Mouse (Mus musculus): ENCODE data around the gene Pcbd2. TPM values are rescaled to one million over a fixed set of nuclear protein-coding genes. Genes with fewer than 3 reads are reported as not detected.

Gene Pcbd2
- polyA plus RNA-seq, 1 experiment, result 57.4 TPM

GRCm38 (mm10) chr13:55756789-55757188, 29.6 kb downstream of the Pcbd2 start:
- Histone ChIP-seq H3K36me3 (ENCODE audit: control insufficient read depth, insufficient read depth) (no peaks in the 10 kb centered on the region), H3K4me2 (ENCODE audit: low read depth) (no peak overlapping the region), H3K27me3 (ENCODE audit: control insufficient read depth, insufficient read depth, insufficient read length) (no peaks in the 10 kb centered on the region), H3ac (ENCODE audit: control insufficient read depth, insufficient read length) (no peak overlapping the region), H3K4me3 (no peak overlapping the region), H3K79me2 (ENCODE audit: control insufficient read depth, insufficient read depth) (no peaks in the 10 kb centered on the region)
- TF ChIP-seq MAX (IDR thresholded peaks at IDR 0.05; ENCODE audit: low read depth) (no peak), MYOD1 (IDR thresholded peaks at IDR 0.05; ENCODE audit: control insufficient read depth in 1 of 3, insufficient read length in 2 of 3, low read depth in 2 of 3) (no peak), CEBPB (IDR thresholded peaks at IDR 0.05; ENCODE audit: insufficient read depth, poor library complexity, severe bottlenecking) (no peak), USF1 (IDR thresholded peaks at IDR 0.05; ENCODE audit: low read depth) (no peak), SRF (IDR thresholded peaks at IDR 0.05; ENCODE audit: control insufficient read depth, insufficient read length, low read depth) (no peak), TCF12 (IDR thresholded peaks at IDR 0.05; ENCODE audit: insufficient read depth, poor library complexity, severe bottlenecking) (no peak), POLR2A (IDR thresholded peaks at IDR 0.05; ENCODE audit: insufficient read length, low read depth) (no peak), REST (IDR thresholded peaks at IDR 0.05; ENCODE audit: insufficient read depth, insufficient read length) (no peak), E2F4 (IDR thresholded peaks at IDR 0.05; ENCODE audit: insufficient read depth) (no peak), TCF3 (IDR thresholded peaks at IDR 0.05; ENCODE audit: insufficient read length, low read depth) (no peak), MYOG (IDR thresholded peaks at IDR 0.05; ENCODE audit: control insufficient read depth in 1 of 3, insufficient read depth in 1 of 3, insufficient read length in 2 of 3, low read depth in 2 of 3) (no peak), POLR2AphosphoS2 (IDR thresholded peaks at IDR 0.05; ENCODE audit: insufficient read length, low read depth) (no peak)

- no peaks in the 10 kb centered on the region for H3K79me2 ChIP-seq (ENCODE audit: control insufficient read depth, insufficient read depth)
- H3ac ChIP-seq (ENCODE audit: control insufficient read depth, insufficient read length), result no peak overlapping the region
- no peak overlapping the region for H3K4me2 ChIP-seq (ENCODE audit: low read depth)
- no peak overlapping the region for H3K4me3 ChIP-seq
- TF ChIP-seq TCF3 (IDR thresholded peaks at IDR 0.05; ENCODE audit: insufficient read length, low read depth) (no peak), E2F4 (IDR thresholded peaks at IDR 0.05; ENCODE audit: insufficient read depth) (no peak), MAX (IDR thresholded peaks at IDR 0.05; ENCODE audit: low read depth) (no peak)
- H3K27me3 ChIP-seq (ENCODE audit: control insufficient read depth, insufficient read depth, insufficient read length), result no peaks in the 10 kb centered on the region
- no peaks in the 10 kb centered on the region for H3K36me3 ChIP-seq (ENCODE audit: control insufficient read depth, insufficient read depth)
Measured at GRCm38 (mm10) chr13:55757645-55758044, 30.5 kb downstream of the Pcbd2 start.

GRCm38 (mm10) chr13:55760576-55760975, 33.4 kb downstream of the Pcbd2 start:
- Histone ChIP-seq H3K4me3 (no peak overlapping the region), H3K4me2 (ENCODE audit: low read depth) (no peak overlapping the region), H3K36me3 (ENCODE audit: control insufficient read depth, insufficient read depth) (no peaks in the 10 kb centered on the region), H3K79me2 (ENCODE audit: control insufficient read depth, insufficient read depth) (no peaks in the 10 kb centered on the region), H3ac (ENCODE audit: control insufficient read depth, insufficient read length) (no peak overlapping the region), H3K27me3 (ENCODE audit: control insufficient read depth, insufficient read depth, insufficient read length) (no peaks in the 10 kb centered on the region)
- TF ChIP-seq MYOG (IDR thresholded peaks at IDR 0.05; ENCODE audit: control insufficient read depth in 1 of 3, insufficient read depth in 1 of 3, insufficient read length in 2 of 3, low read depth in 2 of 3), result no peak
- no peak for TF ChIP-seq MYOD1 (IDR thresholded peaks at IDR 0.05; ENCODE audit: control insufficient read depth in 1 of 3, insufficient read length in 2 of 3, low read depth in 2 of 3)
- no peak for TF ChIP-seq REST (IDR thresholded peaks at IDR 0.05; ENCODE audit: insufficient read depth, insufficient read length)
- no peak for TF ChIP-seq POLR2A (IDR thresholded peaks at IDR 0.05; ENCODE audit: insufficient read length, low read depth)
- no peak for TF ChIP-seq MAX (IDR thresholded peaks at IDR 0.05; ENCODE audit: low read depth)
- no peak for TF ChIP-seq TCF3 (IDR thresholded peaks at IDR 0.05; ENCODE audit: insufficient read length, low read depth)
- TF ChIP-seq CEBPB (IDR thresholded peaks at IDR 0.05; ENCODE audit: insufficient read depth, poor library complexity, severe bottlenecking), result no peak
- no peak for TF ChIP-seq E2F4 (IDR thresholded peaks at IDR 0.05; ENCODE audit: insufficient read depth)
- no peak for TF ChIP-seq USF1 (IDR thresholded peaks at IDR 0.05; ENCODE audit: low read depth)

- H3K4me3 ChIP-seq, result no peak overlapping the region
- no peaks in the 10 kb centered on the region for H3K27me3 ChIP-seq (ENCODE audit: control insufficient read depth, insufficient read depth, insufficient read length)
- H3K79me2 ChIP-seq (ENCODE audit: control insufficient read depth, insufficient read depth), result no peaks in the 10 kb centered on the region
- H3K36me3 ChIP-seq (ENCODE audit: control insufficient read depth, insufficient read depth), result no peaks in the 10 kb centered on the region
- H3ac ChIP-seq (ENCODE audit: control insufficient read depth, insufficient read length), result no peak overlapping the region
- no peak overlapping the region for H3K4me2 ChIP-seq (ENCODE audit: low read depth)
- TF ChIP-seq SRF (IDR thresholded peaks at IDR 0.05; ENCODE audit: control insufficient read depth, insufficient read length, low read depth) (no peak), E2F4 (IDR thresholded peaks at IDR 0.05; ENCODE audit: insufficient read depth) (no peak), REST (IDR thresholded peaks at IDR 0.05; ENCODE audit: insufficient read depth, insufficient read length) (no peak), MYOG (IDR thresholded peaks at IDR 0.05; ENCODE audit: control insufficient read depth in 1 of 3, insufficient read depth in 1 of 3, insufficient read length in 2 of 3, low read depth in 2 of 3) (no peak), MAX (IDR thresholded peaks at IDR 0.05; ENCODE audit: low read depth) (no peak), MYOD1 (IDR thresholded peaks at IDR 0.05; ENCODE audit: control insufficient read depth in 1 of 3, insufficient read length in 2 of 3, low read depth in 2 of 3) (no peak), USF1 (IDR thresholded peaks at IDR 0.05; ENCODE audit: low read depth) (no peak), POLR2A (IDR thresholded peaks at IDR 0.05; ENCODE audit: insufficient read length, low read depth) (no peak), TCF3 (IDR thresholded peaks at IDR 0.05; ENCODE audit: insufficient read length, low read depth) (no peak), POLR2AphosphoS2 (IDR thresholded peaks at IDR 0.05; ENCODE audit: insufficient read length, low read depth) (no peak), CEBPB (IDR thresholded peaks at IDR 0.05; ENCODE audit: insufficient read depth, poor library complexity, severe bottlenecking) (no peak), TCF12 (IDR thresholded peaks at IDR 0.05; ENCODE audit: insufficient read depth, poor library complexity, severe bottlenecking) (no peak)
Measured at GRCm38 (mm10) chr13:55761486-55761885, 34.3 kb downstream of the Pcbd2 start.

GRCm38 (mm10) chr13:55774352-55774751, 47.2 kb downstream of the Pcbd2 start:
- Histone ChIP-seq H3K4me3 (no peak overlapping the region), H3K4me2 (ENCODE audit: low read depth) (no peak overlapping the region), H3K79me2 (ENCODE audit: control insufficient read depth, insufficient read depth) (no peaks in the 10 kb centered on the region), H3ac (ENCODE audit: control insufficient read depth, insufficient read length) (no peak overlapping the region), H3K27me3 (ENCODE audit: control insufficient read depth, insufficient read depth, insufficient read length) (no peaks in the 10 kb centered on the region), H3K36me3 (ENCODE audit: control insufficient read depth, insufficient read depth) (no peaks in the 10 kb centered on the region)
- TF ChIP-seq SRF (IDR thresholded peaks at IDR 0.05; ENCODE audit: control insufficient read depth, insufficient read length, low read depth), result no peak
- TF ChIP-seq MYOG (IDR thresholded peaks at IDR 0.05; ENCODE audit: control insufficient read depth in 1 of 3, insufficient read depth in 1 of 3, insufficient read length in 2 of 3, low read depth in 2 of 3), result no peak
- no peak for TF ChIP-seq CEBPB (IDR thresholded peaks at IDR 0.05; ENCODE audit: insufficient read depth, poor library complexity, severe bottlenecking)
- no peak for TF ChIP-seq MAX (IDR thresholded peaks at IDR 0.05; ENCODE audit: low read depth)
- no peak for TF ChIP-seq TCF3 (IDR thresholded peaks at IDR 0.05; ENCODE audit: insufficient read length, low read depth)
- no peak for TF ChIP-seq REST (IDR thresholded peaks at IDR 0.05; ENCODE audit: insufficient read depth, insufficient read length)
- no peak for TF ChIP-seq TCF12 (IDR thresholded peaks at IDR 0.05; ENCODE audit: insufficient read depth, poor library complexity, severe bottlenecking)
- no peak for TF ChIP-seq MYOD1 (IDR thresholded peaks at IDR 0.05; ENCODE audit: control insufficient read depth in 1 of 3, insufficient read length in 2 of 3, low read depth in 2 of 3)
- TF ChIP-seq POLR2AphosphoS2 (IDR thresholded peaks at IDR 0.05; ENCODE audit: insufficient read length, low read depth), result no peak
- no peak for TF ChIP-seq E2F4 (IDR thresholded peaks at IDR 0.05; ENCODE audit: insufficient read depth)
- TF ChIP-seq POLR2A (IDR thresholded peaks at IDR 0.05; ENCODE audit: insufficient read length, low read depth), result no peak
- TF ChIP-seq USF1 (IDR thresholded peaks at IDR 0.05; ENCODE audit: low read depth), result no peak
